Comparison of ENCODE assay signal across 16 mouse cellular contexts in genomic region chr4:53104634-53105033, GRCm38 (mm10).
"Had no signal": no experiment of that assay in that cellular context is flagged by ENCODE, and none has a peak within 500 bp of the region (broad histone marks: within the 10 kb centered on the region; RNA-seq: fewer than 3 reads in every experiment).

No protein-coding gene starts in this region.

- H3K4me2 ChIP-seq: kidney, embryonic 15.5 days; liver, embryonic 11.5 days; midbrain, embryonic 11.5 days had no signal

- H3K4me3 ChIP-seq: kidney, embryonic 15.5 days; left cerebral cortex, adult 2 months had no signal

- H3K4me1 ChIP-seq: kidney, embryonic 15.5 days had no signal

- H3K9ac ChIP-seq: kidney, embryonic 15.5 days; liver, embryonic 14.5 days had no signal

- H3K9me3 ChIP-seq: kidney, embryonic 15.5 days had no signal

- H3K27ac ChIP-seq: kidney, embryonic 15.5 days; left cerebral cortex, adult 2 months; liver, embryonic 14.5 days; stomach, postnatal 0 days had no signal

- H3K27me3 ChIP-seq: kidney, embryonic 15.5 days had no signal

- H3K36me3 ChIP-seq: kidney, embryonic 15.5 days had no signal

- DNase-seq: kidney, adult 8-10 months; kidney, postnatal 10 days; kidney, postnatal 36 days; layer of hippocampus, adult 9-11 months; lung, adult 18-20 months; lung, postnatal 4 days; midbrain, embryonic 14.5 days; thymus, adult 2 months; thymus, postnatal 14 days; thymus, postnatal 4 days had no signal
